Mouse (Mus musculus): ENCODE results near the gene Coq5.

GRCm38 (mm10) chr5:115269969-115270368 is 9.5 kb upstream of the Coq5 start:
- TF ChIP-seq CTCF (IDR thresholded peaks at IDR 0.05; ENCODE audit: low read depth, low read length) = no peak
- TF ChIP-seq POLR2AphosphoS5 (IDR thresholded peaks at IDR 0.05; ENCODE audit: insufficient replicate concordance, low read depth, low read length) = no peak
